Mouse (Mus musculus) heart, embryonic 12.5 days (tissue): Measurements from ENCODE around the gene Sdc3. TPM values are rescaled to one million over a fixed set of nuclear protein-coding genes. Genes with fewer than 3 reads are reported as not detected.

Source experiments
- ATAC-seq: fragments of 200-750 bp; cut with Nextera tagmentation; 2 replicates; pipeline ENCODE4 v1.8.0; 2017; ENCODE audit warnings: moderate TSS enrichment, moderate library complexity; ENCODE audit not compliant: insufficient number of reproducible peaks, low FRiP score
- H3K27ac ChIP-seq: fragments of 300-500 bp; sonication (generic); 2 replicates; pipeline ENCODE4 v1.5.1; 2016; ENCODE audit warnings: mild to moderate bottlenecking, moderate library complexity; ENCODE audit not compliant: poor library complexity, severe bottlenecking
- H3K27me3 ChIP-seq: fragments of 300-500 bp; sonication (generic); replicated peaks from 2 replicates; pipeline ENCODE4 v1.6.1; 2016; ENCODE audit warnings: mild to moderate bottlenecking, moderate library complexity
- H3K36me3 ChIP-seq: fragments of 300-500 bp; sonication (generic); 2 replicates; pipeline ENCODE4 v1.6.1; 2016; ENCODE audit warnings: mild to moderate bottlenecking, moderate library complexity
- H3K4me1 ChIP-seq: fragments of 300-500 bp; sonication (generic); replicated peaks from 2 replicates; pipeline ENCODE4 v1.6.1; 2016; ENCODE audit warnings: mild to moderate bottlenecking
- H3K4me2 ChIP-seq: fragments of 300-500 bp; sonication (generic); 2 replicates; pipeline ENCODE4 v1.6.1; 2016; ENCODE audit warnings: mild to moderate bottlenecking, moderate library complexity
- H3K4me3 ChIP-seq: fragments of 300-500 bp; sonication (generic); 2 replicates; pipeline ENCODE4 v1.5.1; 2016; ENCODE audit warnings: mild to moderate bottlenecking
- H3K9ac ChIP-seq: fragments of 300-500 bp; sonication (generic); 2 replicates; pipeline ENCODE4 v1.6.1; 2016; ENCODE audit warnings: mild to moderate bottlenecking, moderate library complexity
- H3K9me3 ChIP-seq: fragments of 300-500 bp; sonication (generic); replicated peaks from 2 replicates; pipeline ENCODE4 v1.6.1; 2016; ENCODE audit warnings: mild to moderate bottlenecking, moderate library complexity
- WGBS: fragments of 180-500 bp; shearing (Covaris S2); methylation state at CpG from one replicate; pipeline ENCODE4 v1.1.7; 2016; 5-methylcytosine and 5-hydroxymethylcytosine counted together
- polyA plus RNA-seq: library from polyadenylated mRNA; unstranded; fragments of >200 nt; fragmentation: Nextera tagmentation; extraction: Ambion mirVana; gene quantifications from 2 replicates; pipeline ENCODE4 v1.2.1, GENCODE M21; 2016

Gene Sdc3
- polyA plus RNA-seq, 1 experiment from 2014 or later: 35.9 TPM

DNA sequence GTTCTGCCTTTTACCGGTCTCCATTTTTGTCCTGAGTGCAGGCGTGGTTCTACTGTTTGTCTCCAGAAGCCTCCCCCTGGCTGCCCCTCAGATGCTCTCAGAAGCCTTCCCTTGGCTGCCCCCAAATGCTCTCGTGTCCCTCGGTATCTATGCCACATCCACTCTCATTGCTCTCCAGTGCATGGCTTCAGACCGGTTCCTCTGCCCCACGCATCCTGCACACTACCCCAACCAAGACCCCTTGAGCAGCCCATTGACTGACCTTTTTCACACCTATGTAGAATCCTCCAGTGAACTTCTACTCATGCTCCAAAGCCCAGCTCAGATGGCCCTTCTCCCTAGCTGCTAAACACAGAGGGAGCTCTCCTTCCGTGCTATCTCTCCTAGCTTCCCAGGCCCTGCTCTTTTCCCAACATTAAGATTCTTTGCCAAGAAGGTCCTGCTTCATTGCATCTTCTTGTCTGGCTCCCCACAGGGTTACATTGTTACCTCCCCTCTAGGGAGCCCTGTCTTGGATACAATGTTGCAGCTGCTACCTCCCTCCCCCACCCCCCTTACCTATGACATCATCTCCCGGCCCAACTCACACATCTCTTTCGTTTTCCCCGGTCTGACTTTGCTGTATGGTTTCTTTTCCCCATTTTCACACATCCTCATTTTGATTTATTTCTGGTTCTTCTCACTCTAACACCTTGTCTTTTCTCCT lies 9.4 kb downstream of the Sdc3 start:
- Histone ChIP-seq H3K4me1 (peaks cover 83% of the 10 kb centered on the region), H3K4me3 (no peak overlapping the region), H3K36me3 (0 out of 2 replicates have a peak, but pooled peaks cover 4% of the 10 kb centered on the region), H3K4me2 (peak overlapping the region; percentile 15; the same call in 1 of the 2 replicates), H3K27me3 (no peaks in the 10 kb centered on the region), H3K9me3 (no peaks in the 10 kb centered on the region), H3K9ac (no peak overlapping the region), H3K27ac (no peak overlapping the region; the same call in 1 of the 2 replicates)
- ATAC-seq: no peak
- 61% methylated on average over 10 of the region's 10 CpGs for WGBS

DNA sequence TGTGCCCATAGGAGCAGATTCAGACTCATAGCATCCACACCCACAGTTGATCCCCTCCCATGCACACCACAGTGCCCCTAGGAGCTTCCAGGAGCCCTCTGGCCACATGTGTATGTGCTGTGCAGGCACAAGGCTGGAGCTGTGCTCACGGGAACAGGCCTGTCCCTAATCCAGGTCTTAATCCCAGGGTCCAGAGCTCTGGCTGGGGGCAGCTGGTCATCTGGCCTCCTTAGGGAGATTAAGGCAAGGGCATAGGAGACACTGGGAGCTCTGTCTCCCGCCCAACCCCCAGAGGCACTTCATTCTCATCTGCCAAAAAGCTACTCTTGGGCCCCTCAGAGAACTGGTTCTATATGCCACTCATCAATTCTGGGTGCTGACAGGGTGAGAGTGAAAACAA lies 11.3 kb downstream of the Sdc3 start:
- no peak overlapping the region for H3K27ac ChIP-seq
- 53% methylated on average over 2 of the region's 2 CpGs for WGBS
- no peak overlapping the region for H3K9ac ChIP-seq

DNA sequence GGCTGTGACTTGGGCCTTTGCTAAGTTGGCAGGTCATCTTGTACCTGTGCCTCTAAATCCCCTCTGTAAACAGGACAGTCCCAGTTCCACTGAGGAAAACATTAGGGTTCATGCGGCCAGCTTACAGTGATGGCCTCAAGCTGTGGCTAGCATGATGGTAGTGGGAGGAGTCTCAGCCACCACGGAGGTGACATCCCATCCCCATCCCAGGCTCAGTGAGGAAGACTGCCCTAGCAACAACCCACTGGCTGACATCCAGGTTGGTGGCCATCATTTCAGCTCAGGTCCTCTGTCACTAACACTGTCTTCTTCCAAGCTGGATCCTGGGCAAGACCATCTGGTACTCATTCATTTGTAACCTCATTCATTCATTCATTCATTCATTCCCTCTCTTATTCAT lies 12.0 kb downstream of the Sdc3 start:
- H3K9me3 ChIP-seq: no peaks in the 10 kb centered on the region
- no peak for ATAC-seq
- no peak overlapping the region for H3K27ac ChIP-seq
- peaks cover 57% of the 10 kb centered on the region for H3K4me1 ChIP-seq
- H3K36me3 ChIP-seq: 0 out of 2 replicates have a peak, but pooled peaks cover 4% of the 10 kb centered on the region
- H3K9ac ChIP-seq: no peak overlapping the region
- no peak overlapping the region for H3K4me2 ChIP-seq
- 54% methylated on average over 2 of the region's 2 CpGs for WGBS
- no peak overlapping the region for H3K4me3 ChIP-seq
- H3K27me3 ChIP-seq: no peaks in the 10 kb centered on the region

More for the DNA sequence above, 11.3 kb downstream of the Sdc3 start:
- Histone ChIP-seq H3K27me3 (no peaks in the 10 kb centered on the region), H3K4me2 (no peak overlapping the region), H3K9me3 (no peaks in the 10 kb centered on the region), H3K4me3 (no peak overlapping the region), H3K36me3 (0 out of 2 replicates have a peak, but pooled peaks cover 4% of the 10 kb centered on the region), H3K4me1 (peaks cover 64% of the 10 kb centered on the region)
- ATAC-seq: no peak

DNA sequence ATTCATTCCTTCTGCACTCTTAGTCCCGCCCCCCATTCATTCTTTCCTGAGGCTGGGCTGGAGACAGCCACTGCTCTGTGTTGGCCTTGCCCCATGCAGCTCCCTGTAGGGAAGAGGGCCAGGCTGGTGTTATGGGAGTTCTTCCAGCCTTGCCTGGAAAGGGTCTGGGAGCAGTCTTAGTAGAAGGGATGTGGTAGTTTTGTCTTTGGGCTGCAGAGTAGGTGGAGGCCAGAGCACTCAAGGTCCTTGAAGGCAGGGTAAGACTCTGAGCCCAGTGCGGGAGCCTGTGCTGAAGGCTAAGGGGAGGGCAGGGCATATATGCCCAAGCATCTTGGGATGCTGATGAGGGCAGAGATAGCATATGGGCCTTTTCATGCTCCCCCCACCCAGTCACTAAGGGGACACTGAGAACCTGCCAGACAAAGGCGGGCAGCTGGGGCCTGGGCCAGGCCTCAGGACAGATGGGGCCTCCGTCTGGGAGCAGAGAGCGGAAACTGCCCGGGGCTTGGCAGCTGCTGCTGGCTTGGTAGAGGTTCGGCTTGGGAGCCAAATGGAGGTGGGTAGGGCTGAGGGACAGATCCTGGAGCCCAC lies 12.5 kb downstream of the Sdc3 start:
- H3K36me3 ChIP-seq: 0 out of 2 replicates have a peak, but pooled peaks cover 4% of the 10 kb centered on the region
- H3K9ac ChIP-seq: no peak overlapping the region; the same call in 1 of the 2 replicates
- H3K27me3 ChIP-seq: no peaks in the 10 kb centered on the region
- H3K4me2 ChIP-seq: no peak overlapping the region
- no peak overlapping the region for H3K27ac ChIP-seq
- no peak overlapping the region for H3K4me3 ChIP-seq
- H3K9me3 ChIP-seq: no peaks in the 10 kb centered on the region
- H3K4me1 ChIP-seq: peaks cover 52% of the 10 kb centered on the region
- whole genome bisulfite sequencing: 83% methylated on average over 7 of the region's 7 CpGs
- ATAC-seq: no peak

DNA sequence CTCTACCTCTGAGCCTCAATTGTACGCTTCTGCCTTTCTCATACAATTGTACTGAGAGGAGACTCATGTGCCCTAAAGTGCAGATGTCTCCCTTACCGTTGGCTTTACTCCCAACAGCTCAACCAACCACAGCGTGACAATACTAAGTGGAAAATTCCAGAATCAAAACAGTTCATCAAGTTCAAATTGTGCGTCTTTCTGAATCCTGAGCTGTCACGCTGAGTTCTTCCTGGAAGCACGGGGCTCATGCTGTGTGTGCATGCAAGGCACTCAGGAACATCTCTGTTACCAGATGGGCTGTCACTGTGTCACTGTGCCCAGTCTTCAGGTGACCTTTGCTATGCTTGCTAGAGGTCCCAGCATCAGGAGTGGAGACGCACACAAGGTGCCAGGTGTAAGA lies 13.4 kb downstream of the Sdc3 start:
- H3K36me3 ChIP-seq: 0 out of 2 replicates have a peak, but pooled peaks cover 4% of the 10 kb centered on the region
- peaks cover 44% of the 10 kb centered on the region for H3K4me1 ChIP-seq
- H3K4me3 ChIP-seq: no peak overlapping the region
- H3K4me2 ChIP-seq: no peak overlapping the region
- no peak overlapping the region for H3K27ac ChIP-seq
- no peak for ATAC-seq
- H3K27me3 ChIP-seq: no peaks in the 10 kb centered on the region
- WGBS: 81% methylated on average over 7 of the region's 7 CpGs
- no peak overlapping the region for H3K9ac ChIP-seq
- no peaks in the 10 kb centered on the region for H3K9me3 ChIP-seq

DNA sequence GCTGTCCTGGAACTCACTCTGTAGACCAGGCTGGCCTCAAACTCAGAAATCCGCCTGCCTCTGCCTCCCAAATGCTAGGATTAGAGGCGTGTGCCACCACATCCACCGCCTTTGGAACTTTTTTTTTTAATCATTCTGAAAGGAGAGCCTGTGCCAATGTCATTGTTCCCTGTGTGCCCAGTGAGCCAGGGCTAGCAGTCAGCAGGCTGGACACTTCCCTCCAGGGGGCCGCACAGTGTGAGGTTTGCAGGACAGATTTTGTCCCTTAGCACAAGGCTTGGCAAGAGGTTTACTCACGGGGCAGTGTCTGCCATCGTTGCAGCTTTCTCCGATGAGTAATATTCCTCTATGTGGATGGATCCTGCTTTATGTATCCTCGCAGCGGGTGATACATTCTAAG lies 14.4 kb downstream of the Sdc3 start:
- H3K4me1 ChIP-seq: peaks cover 44% of the 10 kb centered on the region
- H3K27me3 ChIP-seq: no peaks in the 10 kb centered on the region

DNA sequence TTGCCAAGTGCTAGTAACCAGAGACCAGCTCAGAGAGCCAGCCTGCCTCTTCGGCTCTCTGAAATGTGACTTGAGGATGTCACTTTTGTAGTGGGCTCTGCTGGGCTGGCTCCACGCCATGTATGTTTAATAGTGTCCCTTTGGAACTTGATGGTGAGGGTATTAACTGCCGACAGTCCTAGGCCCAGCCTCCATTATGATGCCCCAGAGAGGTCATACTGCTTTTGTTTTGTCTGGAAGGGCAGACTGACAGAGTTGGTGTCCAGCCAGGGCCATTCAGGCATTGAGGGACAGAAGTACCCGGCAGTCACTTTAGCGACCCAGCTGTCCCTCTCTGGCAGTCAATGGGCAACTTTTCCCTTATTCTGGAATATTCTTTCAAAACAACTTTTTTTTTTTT lies 17.4 kb downstream of the Sdc3 start:
- ATAC-seq: no peak
- no peak overlapping the region for H3K27ac ChIP-seq
- peaks cover 19% of the 10 kb centered on the region for H3K4me1 ChIP-seq

More for the DNA sequence above, 14.4 kb downstream of the Sdc3 start:
- no peak for ATAC-seq
- no peaks in the 10 kb centered on the region for H3K9me3 ChIP-seq
- no peak overlapping the region for H3K9ac ChIP-seq
- H3K36me3 ChIP-seq: 0 out of 2 replicates have a peak, but pooled peaks cover 4% of the 10 kb centered on the region
- H3K27ac ChIP-seq: no peak overlapping the region
- no peak overlapping the region for H3K4me3 ChIP-seq
- H3K4me2 ChIP-seq: no peak overlapping the region
- 88% methylated on average over 9 of the region's 9 CpGs for WGBS

DNA sequence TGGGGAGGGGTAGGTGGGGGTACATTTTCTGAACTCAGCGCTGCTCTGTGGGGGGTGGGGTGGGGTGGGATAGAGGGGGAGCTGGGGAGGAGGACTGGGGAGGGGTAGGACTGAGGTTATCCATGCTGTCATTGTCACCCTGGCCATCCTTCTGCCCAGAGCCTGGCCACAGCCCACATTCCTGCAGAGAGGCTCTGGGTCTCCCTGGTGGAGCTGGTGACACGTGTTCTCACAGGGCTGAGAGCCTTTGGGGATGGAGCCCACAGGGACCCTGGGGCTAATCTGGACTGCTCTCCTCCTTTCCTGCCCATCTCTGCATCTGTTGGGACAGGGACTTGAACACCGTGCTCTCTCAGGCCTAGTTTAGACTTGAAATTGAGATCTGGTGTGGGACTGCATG lies 18.5 kb downstream of the Sdc3 start:
- 39% methylated on average over 3 of the region's 3 CpGs for WGBS
- H3K36me3 ChIP-seq: 0 out of 2 replicates have a peak, but pooled peaks cover 2% of the 10 kb centered on the region

More for the DNA sequence above, 17.4 kb downstream of the Sdc3 start:
- no peak overlapping the region for H3K4me2 ChIP-seq
- 0 out of 2 replicates have a peak, but pooled peaks cover 4% of the 10 kb centered on the region for H3K36me3 ChIP-seq
- H3K9ac ChIP-seq: no peak overlapping the region
- no peaks in the 10 kb centered on the region for H3K9me3 ChIP-seq
- no peak overlapping the region for H3K4me3 ChIP-seq
- no peaks in the 10 kb centered on the region for H3K27me3 ChIP-seq
- WGBS: 58% methylated on average over 5 of the region's 5 CpGs

DNA sequence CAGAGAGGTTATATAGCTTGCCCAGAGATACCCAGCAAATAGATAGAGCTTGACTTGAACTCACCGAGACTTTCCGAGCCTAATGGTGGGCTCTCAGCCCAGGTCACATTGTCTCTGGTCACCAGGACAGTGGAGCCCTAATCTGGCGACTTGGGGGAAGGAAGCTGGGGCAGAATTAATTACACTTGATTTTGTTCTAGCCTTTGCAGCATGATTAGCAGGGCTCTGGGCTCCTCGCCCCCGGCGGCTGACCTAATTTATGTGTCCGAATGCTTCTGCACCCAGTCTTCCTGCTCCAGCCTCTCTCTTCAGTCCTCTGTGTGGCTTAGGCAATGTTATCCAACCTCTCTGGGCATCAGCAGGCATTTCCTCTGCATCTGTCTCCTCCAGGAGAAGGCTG lies 19.0 kb downstream of the Sdc3 start:
- Histone ChIP-seq H3K9ac (no peak overlapping the region), H3K4me2 (no peak overlapping the region), H3K36me3 (no peaks in the 10 kb centered on the region), H3K9me3 (no peaks in the 10 kb centered on the region), H3K27me3 (no peaks in the 10 kb centered on the region), H3K4me3 (no peak overlapping the region), H3K27ac (no peak overlapping the region), H3K4me1 (peaks cover 17% of the 10 kb centered on the region)
- ATAC-seq: no peak
- WGBS: 65% methylated on average over 7 of the region's 7 CpGs

More for the DNA sequence above, 18.5 kb downstream of the Sdc3 start:
- Histone ChIP-seq H3K9me3 (no peaks in the 10 kb centered on the region), H3K9ac (no peak overlapping the region), H3K27ac (no peak overlapping the region), H3K4me1 (peaks cover 17% of the 10 kb centered on the region), H3K4me2 (no peak overlapping the region), H3K4me3 (no peak overlapping the region), H3K27me3 (no peaks in the 10 kb centered on the region)
- no peak for ATAC-seq

DNA sequence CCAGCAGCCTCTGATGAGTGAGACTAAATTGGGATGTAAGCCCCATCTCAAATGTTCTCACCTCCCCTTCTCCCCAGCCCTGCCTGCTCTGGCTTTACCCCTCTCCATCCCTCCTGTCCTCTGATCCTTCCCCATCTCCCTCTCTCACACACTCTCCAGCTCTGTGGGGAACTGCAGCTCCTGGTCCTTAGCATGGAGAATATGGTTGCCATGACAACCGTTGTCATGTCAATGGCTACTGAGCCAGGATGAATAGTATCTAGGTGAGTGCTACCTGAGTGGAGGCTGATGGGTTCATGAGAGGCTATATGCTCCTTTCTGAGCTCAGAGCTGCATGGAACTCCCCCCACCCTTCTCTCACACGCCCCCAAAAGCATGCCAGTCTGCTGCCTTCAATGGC lies 21.6 kb downstream of the Sdc3 start:
- H3K4me1 ChIP-seq: peaks cover 17% of the 10 kb centered on the region
- H3K4me3 ChIP-seq: no peak overlapping the region
- H3K27me3 ChIP-seq: no peaks in the 10 kb centered on the region
- peaks cover 6% of the 10 kb centered on the region for H3K36me3 ChIP-seq
- 56% methylated on average over 2 of the region's 2 CpGs for WGBS
- H3K9me3 ChIP-seq: no peaks in the 10 kb centered on the region
- H3K4me2 ChIP-seq: no peak overlapping the region
- no peak for ATAC-seq
- H3K9ac ChIP-seq: no peak overlapping the region
- no peak overlapping the region for H3K27ac ChIP-seq

DNA sequence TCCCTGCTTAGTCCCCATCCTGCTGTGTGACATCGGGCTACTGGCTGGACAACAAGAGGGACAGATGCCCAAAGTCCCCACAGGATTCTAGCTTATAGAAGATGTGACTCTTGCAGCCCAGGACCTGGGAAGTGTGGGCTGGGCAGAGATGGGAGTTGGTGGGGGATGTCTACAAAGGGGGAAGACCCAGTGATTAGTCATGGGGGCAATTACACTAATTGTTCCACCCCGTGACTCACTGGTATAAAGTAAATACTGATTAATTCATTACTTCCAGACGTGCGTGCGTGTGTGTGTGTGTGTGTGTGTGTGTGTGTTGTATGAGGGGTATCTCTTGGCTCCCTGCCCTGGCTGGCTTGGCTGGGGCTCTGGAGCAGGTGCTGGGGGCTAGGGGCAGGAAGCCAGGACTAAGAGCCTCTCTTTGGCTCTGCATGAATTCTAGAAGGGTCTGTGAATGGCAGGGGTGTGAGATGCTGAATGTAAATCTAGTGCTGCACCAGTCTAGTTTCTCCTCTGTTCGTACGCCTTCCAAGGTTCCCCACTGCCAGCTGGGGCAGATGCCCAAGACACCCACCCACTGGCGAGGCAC lies 22.5 kb downstream of the Sdc3 start:
- no peak overlapping the region for H3K9ac ChIP-seq
- peaks cover 9% of the 10 kb centered on the region for H3K36me3 ChIP-seq
- WGBS: 70% methylated on average over 8 of the region's 8 CpGs
- no peak overlapping the region for H3K4me3 ChIP-seq
- H3K4me2 ChIP-seq: no peak overlapping the region
- ATAC-seq: no peak
- no peaks in the 10 kb centered on the region for H3K9me3 ChIP-seq
- no peaks in the 10 kb centered on the region for H3K27me3 ChIP-seq
- peaks cover 17% of the 10 kb centered on the region for H3K4me1 ChIP-seq
- no peak overlapping the region for H3K27ac ChIP-seq
